Mouse (Mus musculus): ENCODE measurements around the gene Tac1.

DNA sequence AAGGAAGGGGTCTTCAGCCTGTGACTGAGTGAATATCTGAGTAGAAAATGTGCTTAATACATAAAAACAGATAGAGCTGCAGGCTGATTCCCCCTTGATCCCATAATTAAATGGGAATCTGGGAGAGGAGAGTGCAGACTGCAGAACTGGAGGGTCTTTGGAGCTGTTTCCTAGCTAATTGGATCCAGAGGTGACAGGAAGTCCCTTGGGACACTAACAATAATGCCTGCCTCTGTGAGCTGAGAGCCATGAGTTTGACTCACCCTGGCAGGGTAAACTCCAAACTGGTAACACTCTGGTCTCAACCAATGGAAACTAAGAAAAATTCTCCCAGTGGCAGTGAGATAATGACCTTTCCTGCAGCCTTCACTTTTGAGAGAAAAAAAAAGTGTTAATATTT lies 3.5 kb downstream of the Tac1 start:
- TF ChIP-seq CTCF (IDR thresholded peaks at IDR 0.05; ENCODE audit: borderline replicate concordance, control insufficient read depth, extremely low read depth, insufficient read depth, low read length, poor library complexity), result no peak
- TF ChIP-seq POLR2A (IDR thresholded peaks at IDR 0.05; ENCODE audit: control insufficient read depth, extremely low read depth, insufficient read depth, low read length, poor library complexity), result no peak

Measured in thymus, adult 2 months (tissue).